Mouse (Mus musculus) cerebellum, adult 18-20 months (tissue): ENCODE data around the gene Rundc3a.

Experiments used
- DNase-seq, 2 experiments: peaks; one replicate each; pipeline ENCODE4 v3.0.0; 2021

Gene Rundc3a

GRCm38 (mm10) chr11:102393719-102394420 lies 667 bp downstream of the Rundc3a start:
- DNase-seq, result peak; percentile 65 to 66

DNA sequence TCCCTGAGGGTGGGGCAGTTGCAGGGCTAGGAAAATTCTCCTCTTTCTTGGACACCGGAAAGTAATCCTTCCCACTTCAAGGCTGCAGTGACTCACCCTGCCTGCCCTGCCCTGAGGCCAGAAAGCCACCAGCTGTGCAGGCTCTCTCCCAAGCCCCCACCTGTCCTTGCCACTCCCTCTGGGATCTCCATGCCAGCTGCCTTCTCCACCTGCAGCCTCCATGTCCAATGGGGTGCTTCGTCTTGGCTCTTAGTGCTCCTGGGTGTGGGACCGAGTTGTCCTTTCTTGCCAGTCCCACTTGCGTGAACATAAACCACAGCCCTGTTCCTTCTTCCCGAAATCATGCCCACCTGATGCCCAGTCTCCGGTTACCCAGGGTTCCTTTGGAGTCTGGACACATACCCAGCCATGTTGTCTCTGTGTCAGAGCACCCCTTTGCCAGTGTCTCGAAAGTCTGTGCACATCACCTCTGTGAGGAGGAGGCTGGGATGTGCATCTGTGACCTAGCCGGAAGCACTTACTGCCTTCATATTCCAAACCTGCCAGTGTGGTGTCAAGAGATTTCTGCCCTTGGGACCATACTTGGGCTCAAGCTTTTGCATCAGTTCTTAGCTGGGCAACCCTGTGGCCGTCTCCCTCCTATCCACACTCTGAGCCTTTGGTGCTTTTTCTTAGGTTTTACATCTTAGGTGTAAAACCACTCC lies 1.4 kb downstream of the Rundc3a start:
- peak; percentile 57 to 64 for DNase-seq

DNA sequence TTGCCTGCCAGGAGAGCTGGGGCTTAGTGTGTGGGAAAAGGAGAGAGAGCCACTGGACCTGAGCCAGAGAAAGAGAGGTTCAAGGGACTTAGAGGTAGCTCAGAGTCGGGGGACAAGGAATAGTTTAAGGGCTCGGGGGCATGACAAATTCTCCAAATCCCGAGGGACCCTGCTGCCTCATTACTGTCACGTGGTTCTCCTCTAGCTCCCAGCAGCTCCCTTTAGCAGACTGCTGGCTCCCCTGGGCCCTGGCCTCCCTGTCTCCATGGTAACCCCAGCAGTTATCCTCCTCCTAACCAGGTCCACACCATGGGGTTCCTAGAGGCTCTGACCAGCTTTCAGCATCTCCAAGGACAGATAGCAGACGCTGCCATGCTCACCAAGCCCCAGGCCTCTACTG lies 2.0 kb downstream of the Rundc3a start:
- peak in 1 of 2 experiments; percentile 54 for DNase-seq

DNA sequence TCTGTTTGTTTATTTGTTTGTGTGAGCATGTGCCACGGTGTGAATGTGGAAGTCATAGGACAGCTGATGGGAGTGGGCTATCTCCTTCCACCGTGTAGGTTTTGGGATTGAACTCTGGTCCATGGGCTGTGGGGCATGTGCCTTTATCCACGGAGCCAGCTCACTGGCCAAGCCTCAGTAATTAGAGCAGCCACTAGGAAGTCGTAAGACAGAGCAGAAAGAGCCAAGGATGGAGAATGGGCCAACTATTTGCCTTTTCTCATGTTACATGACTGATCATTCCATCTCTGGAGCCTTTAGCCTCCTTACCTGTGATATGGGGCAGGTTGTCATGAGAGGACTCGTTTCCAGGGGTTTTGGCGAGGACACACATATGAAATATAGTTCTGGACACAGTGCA lies 3.1 kb downstream of the Rundc3a start:
- peak in 1 of 2 experiments; percentile 46 for DNase-seq

DNA sequence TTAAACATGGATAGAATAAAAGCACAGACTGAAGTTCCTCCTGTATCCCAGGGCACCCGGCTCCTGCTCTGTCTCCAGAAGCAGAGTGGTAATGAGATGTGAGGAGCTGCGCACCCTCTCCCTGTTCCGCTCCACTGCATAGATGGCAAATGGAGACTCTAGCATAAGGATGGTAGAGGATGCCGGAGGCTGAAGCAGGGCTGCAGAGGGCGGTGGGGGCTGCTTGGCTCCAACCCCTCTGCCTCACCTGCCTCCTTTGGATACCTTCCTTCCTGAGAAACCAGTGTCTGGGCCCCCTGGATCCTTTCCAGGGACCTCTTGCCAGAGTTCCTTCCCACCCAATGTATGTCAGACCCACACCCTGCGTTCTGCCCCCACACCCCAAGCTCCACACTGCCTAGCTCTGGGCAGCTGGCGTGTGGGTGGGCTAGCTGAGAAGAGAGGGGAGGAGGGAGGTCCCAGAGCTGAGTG lies 3.5 kb downstream of the Rundc3a start:
- peak in 1 of 2 experiments; percentile 51 for DNase-seq

DNA sequence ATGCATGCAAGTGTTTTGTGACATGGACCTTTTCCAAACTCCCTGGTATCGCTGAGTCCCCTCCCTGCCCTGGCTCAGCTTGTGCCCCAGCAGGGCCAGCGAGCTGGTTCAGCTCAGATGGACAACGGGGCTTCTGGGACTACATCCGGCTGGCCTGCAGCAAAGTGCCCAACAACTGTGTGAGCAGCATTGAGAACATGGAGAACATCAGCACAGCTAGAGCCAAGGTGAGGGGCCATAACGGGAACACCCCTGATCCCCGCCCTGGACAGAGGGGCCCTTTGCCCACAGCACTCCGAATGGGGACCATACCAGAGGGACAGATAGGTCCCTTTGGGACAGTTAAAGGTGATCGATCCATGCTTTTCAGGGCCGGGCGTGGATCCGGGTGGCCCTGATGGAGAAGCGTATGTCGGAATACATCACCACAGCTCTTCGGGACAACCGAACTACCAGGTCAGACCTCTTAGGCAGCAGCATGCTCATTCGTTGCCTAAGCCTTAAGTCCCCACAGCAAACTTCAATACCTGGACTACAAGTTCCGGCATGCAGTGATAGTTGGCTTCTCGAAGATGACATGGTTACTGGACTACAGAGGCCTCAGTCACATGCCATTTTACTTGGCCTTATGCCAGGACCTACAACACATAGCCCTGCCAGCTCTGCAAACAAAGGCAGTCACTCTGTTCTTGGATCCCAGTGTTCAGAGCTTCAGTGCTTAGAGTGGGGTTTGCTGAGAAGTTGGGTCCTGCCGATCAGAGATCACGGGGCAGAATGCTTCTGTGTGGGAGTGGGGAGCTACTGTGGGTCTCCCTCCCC lies 5.0 kb downstream of the Rundc3a start:
- peak; percentile 69 to 77 for DNase-seq

DNA sequence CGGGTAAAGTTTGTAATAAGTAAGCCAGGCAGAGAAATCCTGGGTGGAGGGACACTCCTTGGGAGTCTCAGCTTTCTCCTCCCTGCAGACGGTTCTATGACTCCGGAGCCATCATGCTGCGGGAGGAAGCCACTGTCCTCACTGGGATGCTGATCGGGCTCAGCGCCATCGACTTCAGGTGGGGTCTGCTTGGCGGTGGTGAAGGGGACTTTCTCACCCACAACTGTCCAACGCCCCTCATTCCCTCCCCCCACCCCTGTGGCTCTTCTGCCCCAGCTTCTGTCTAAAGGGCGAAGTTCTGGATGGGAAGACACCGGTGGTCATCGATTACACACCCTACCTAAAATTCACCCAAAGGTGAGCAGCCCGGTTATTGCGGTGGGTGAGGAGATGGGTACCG lies 5.9 kb downstream of the Rundc3a start:
- no peak for DNase-seq

DNA sequence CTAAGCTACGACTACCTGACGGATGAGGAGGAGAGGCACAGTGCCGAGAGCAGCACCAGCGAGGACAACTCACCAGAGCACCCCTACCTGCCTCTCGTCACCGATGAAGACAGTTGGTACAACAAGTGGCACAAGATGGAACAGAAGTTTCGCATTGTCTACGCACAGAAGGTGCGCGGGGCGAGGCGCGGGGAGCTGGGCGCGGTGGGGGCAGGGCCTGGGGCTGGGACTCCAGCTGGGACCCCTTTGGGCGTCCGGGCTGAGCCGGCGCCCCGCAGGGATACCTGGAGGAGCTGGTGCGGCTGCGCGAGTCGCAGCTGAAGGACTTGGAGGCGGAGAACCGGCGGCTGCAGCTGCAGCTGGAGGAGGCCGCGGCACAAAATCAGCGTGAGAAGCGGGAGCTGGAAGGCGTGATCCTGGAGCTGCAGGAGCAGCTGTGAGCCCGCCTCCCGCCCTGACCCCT lies 6.4 kb downstream of the Rundc3a start:
- peak in 1 of 2 experiments; percentile 44 for DNase-seq

GRCm38 (mm10) chr11:102400513-102401084 lies 7.4 kb downstream of the Rundc3a start:
- DNase-seq, result no peak

- peak in 1 of 2 experiments; percentile 38 for DNase-seq
Observed at GRCm38 (mm10) chr11:102401898-102402500, 8.8 kb downstream of the Rundc3a start.

DNA sequence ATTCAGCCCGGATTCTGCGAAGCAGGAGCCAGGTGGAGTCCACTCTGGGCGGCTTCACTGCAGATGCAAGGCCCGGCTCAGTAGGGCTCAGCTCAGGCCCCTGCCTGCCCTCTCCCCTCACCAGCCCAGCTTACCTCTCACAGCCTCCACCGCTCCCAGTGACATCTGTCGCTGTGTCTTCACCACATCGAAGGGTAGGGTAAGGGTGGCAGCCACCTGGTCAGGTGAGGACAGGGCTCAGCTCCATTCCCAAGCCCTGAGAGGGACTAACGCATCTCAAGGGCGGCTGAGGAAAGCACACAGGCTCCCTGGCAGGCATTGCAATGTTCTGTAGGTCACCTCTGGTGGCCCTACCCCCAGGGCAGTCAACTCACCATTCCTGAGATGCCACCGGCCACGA lies 10.5 kb downstream of the Rundc3a start:
- no peak for DNase-seq

DNA sequence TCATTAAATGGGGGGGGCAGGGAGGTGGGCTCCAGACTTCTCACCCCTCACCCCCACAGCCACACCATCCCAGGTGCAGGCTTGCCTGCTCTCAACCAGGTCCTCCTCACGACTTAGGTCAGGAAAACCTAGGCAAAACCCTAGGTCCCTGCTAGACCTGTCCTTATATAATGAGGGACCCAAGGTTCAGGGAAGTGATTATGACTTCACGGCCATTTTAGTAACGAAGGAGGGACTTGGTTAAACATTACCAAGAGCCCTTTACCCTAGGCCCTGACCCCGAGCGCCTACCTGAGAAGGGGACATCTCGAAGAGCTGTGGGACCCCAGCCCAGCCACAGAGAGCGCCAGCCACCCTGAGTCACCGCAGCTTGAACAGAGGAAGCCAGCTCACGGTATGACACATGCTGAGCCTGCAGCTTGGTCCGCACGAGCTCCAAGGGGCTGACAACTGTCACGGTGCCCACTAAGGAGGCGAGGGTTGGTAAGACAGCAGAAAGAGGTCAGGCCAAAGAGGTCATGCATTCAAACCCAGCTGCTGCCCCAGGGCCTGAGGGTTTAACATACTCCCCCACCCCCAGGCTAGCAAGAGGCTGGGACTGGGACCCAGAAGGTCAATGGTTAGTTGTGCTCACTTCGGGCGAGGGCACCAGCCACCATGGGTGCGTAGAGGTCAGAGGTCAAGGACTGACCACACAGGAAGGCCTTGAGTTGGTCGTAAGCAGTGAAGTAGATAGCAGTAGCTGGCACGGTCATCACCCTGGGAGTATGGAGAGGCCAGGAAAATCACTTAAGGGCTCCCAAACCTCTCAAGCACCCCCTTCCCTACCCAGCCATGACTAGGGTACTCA lies 11.2 kb downstream of the Rundc3a start:
- peak in 1 of 2 experiments; percentile 27 for DNase-seq

- no peak for DNase-seq
Observed at GRCm38 (mm10) chr11:102405544-102406285, 12.5 kb downstream of the Rundc3a start.

- DNase-seq, result no peak
Observed at GRCm38 (mm10) chr11:102406401-102406800, 13.2 kb downstream of the Rundc3a start.

DNA sequence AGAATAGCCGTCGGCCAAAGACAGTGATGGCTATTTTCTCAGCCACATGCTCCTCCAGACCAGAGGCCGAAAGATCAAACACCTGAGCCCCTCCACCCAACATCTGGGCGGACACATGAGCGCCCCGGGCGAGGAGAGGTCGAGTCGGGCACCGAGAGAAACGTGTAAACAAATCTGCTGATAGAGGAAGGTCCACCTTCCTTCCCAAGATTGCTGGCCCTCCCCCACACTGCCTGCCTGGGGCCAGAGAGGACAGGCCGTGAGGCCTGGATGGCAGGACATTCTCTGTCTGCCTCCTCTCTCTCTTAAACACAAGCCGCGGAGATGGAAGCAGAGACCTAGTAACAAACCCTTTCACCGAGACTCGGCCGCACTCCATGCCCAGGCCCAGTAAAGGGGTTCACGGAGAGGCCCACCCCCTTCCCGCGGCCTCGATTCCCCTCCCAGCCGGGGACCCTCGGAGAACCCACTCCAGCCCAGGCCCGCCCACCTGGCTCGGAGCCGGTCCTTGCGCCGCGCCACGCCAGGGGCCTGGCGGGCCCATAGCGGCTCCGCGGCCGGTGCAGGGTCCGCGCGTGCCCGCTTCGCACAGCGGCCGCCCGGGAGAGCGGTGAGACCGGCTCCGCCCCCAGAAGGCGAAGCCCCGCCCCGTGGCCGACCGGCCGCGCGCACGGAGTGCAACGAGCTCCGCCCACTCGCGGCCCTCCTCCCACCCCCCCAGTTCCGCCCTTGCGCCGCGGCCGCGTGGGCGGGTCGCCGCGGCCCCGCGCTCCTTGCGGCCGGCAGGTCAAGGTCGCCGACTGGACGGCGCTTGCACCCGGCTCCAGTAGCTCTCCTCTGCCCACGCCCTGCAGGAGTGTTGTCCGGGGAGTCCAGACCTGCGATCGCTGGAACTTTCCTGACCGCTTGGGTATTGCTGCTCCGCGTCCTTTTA lies 14.0 kb downstream of the Rundc3a start:
- DNase-seq, result peak; percentile 91 to 97

GRCm38 (mm10) chr11:102407834-102408215 lies 14.6 kb downstream of the Rundc3a start, which contains the start of gene Slc25a39:
Gene Slc25a39 (minus strand): TSS chr11:102407946.
- DNase-seq, result no peak

GRCm38 (mm10) chr11:102408344-102408876 lies 15.2 kb downstream of the Rundc3a start:
- peak; percentile 96 to 98 for DNase-seq

DNA sequence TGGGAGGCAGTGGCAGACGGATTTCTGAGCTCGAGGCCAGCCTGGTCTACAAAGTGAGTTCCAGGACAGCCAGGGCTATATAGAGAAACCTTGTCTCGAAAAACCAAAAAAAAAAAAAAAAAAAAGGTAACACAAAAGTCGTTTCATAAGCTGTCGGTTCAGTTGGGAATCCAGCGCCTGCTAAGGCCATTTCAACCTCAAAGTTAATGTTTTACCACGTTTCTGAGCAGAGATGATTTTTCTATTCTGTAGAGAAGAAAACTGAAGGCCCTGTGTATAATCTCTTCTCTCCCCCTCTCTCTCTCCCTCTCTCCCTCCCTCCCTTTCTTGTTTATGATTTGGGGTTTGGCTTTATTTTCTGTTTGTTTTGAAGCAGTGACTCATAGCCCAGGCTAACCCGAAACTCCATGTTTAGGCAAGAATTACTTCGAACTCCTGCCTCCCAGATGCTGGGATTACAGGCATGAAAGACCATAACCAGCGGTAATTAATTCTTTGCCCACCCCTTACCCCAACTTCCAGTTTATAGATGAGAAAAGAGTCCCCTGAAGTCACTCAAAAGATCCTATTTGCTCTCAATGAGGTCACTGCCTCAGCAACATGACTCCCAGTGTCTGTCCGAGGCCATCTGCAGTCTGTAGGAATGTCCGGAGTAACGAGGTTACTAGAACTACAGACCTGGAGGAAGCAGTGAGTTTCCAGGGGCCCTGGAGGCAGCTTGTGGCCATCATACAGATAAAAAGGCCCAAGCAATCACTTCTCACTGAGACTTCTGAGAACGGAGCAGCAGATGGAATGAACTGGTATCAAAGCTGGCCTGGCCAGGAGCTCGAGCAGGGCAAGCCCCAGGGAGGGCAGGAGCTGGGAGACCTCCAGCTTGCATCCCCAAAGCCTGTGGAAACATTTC lies 15.9 kb downstream of the Rundc3a start:
- no peak for DNase-seq
